Mouse (Mus musculus): ENCODE data around the gene Fam184a.
A peak's percentile ranks its signal among the peaks of the same experiment; 100 is the strongest.

Gene Fam184a

DNA sequence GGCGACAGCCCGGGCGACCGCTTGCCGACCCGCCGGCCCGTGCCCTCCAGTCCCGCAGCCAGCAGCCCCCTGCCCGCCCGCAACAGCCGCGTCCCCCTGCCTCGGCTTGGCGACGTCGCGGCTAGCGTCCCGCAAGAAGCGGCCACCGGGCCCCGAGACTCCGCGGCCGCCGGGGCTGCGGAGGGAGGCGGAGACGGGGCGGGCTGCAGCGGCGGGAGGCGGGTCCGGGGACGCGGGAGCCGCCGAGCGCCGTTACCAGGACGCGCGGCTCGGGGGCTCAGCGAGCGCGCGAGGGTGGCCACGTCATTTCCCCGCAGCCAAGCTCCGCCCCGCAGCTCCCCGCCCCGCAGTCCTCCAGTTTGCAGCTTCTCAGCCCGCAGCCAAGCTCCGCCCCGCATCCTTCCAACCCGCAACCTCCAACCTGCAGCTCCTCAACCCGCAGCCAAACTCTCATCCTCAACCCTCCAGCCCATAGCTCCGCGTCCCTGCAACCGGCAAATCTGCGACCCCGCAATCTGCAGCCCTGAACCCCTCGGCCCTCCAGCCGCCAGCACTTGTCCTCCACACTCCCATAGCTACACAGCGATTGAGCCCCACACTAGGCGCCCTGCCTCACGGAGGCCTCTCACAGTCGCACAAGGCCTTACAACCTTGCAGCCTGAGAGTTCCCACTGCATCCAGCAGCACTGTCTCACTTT, at the start of gene Fam184a:
Gene Fam184a, minus strand, starts transcription at position 169 of the 698 bp plus-strand sequence.
- DNase-seq, result peak; percentile 65 to 79

GRCm38 (mm10) chr10:53796258-53796581, 45.3 kb upstream of the Fam184a start:
- DNase-seq, result no peak

DNA sequence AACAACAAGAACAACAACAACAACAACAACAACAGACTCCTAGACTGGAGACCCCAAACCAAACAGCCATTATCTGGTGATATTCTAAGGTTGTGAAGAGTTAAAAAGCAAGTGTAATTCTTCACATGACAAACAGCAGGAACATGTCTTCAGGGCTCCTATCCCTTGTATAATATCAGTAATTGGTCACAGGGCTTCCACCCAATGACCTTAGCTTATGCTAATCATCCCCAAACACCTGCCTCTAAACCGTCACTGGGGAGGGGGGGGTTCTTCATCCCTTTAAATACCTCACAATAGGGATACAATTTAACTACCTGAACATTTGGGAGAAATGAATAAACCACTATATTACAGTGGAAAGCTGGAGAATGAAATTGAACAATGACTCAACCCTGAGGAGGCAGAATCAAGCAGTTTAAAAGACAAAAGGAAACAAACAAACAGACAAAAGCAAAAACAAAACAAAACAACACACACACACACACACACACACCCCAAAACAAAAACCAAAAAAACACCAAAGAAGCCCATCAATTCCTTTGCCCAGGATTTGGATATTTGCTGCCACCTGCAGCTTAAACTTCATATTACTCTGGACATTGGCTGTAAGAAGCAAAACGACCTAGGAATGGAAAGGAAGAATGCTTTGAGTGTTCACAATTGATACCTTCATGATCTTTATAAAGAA, 44.8 kb upstream of the Fam184a start:
- peak in 1 of 2 experiments; percentile 16 for DNase-seq

DNA sequence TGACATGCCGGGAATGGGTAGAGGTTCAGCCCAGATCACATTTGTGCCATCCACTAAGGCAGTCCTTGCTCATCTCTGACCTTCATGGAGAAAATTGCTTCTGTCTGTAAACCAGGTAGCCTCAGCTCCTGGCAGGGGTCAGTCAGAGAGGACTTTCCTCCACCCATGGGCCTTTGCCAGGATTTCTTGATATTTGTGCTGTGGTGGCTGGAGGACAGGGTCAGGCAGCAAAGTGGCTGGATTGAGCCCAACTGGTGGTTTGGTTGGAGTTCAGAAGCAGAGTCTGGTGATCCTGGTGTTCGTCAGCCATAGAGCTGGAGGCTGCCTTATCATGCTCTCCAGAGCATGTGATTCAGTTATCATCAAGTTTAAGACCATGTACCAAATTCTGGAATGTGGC, 40.4 kb upstream of the Fam184a start:
- DNase-seq, result no peak

- no peak for DNase-seq
Observed at GRCm38 (mm10) chr10:53776591-53776990, 25.7 kb upstream of the Fam184a start.

GRCm38 (mm10) chr10:53772708-53773107, 21.8 kb upstream of the Fam184a start:
- DNase-seq, result no peak

DNA sequence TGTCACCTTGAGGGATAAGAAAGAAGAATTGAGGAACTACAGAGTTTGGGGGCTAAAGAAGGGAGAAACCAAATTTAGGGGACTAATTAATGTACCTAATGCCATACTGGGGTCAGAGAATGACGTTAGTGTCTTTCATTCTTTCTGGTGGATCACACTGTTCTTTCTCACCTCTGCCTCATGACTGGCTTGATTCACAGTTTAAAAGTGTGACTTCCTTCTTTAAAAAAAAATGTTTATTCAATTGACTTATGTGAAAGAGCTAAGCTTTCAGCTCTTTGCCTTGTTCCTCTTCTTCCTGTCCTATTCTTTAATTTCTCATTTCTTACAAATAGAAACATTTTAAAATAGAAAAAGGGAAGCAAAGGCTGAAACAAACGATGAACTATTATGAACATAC, 20.6 kb upstream of the Fam184a start:
- DNase-seq, result no peak

GRCm38 (mm10) chr10:53768745-53769144, 17.8 kb upstream of the Fam184a start:
- DNase-seq, result no peak

DNA sequence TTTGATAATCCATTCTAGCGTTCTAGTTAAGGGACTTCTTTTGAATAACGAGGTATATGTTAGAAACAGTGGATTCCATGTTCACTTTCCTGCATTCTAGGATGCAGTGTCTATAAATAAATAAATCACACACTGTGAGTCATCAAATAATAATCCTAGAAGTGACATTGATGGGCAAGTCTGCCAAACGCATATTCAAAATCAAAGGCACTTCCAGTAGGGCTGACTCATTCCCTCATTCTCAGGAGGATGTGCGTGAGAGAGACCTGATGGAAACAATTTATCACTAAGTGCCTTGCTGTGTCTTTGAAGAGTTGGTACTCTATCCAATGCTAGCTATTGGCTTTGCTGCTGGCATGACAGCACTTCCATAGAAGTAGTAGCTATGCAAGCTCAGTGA, 14.5 kb upstream of the Fam184a start:
- no peak for DNase-seq

GRCm38 (mm10) chr10:53752723-53753122, 1.8 kb upstream of the Fam184a start:
- DNase-seq, result no peak

- no peak for DNase-seq
Observed at GRCm38 (mm10) chr10:53750275-53750954, 508 bp downstream of the Fam184a start.

DNA sequence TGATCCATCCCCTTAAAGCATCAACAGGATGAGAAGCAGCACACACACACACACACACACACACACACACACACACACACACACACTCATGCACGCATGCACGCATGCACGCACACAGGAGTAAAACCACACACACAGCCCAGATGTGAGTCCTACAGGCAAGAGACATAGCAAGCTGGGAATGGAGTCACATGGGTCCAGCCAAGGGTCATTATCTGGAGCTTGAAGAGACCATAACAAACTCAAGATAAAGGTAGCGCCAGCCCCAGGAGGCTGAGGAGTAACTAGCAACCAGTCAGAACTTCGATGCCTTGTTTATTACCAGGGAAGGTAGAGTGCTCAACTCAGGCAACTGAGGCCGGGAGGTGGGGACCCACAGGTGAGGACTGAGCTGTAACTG, 4.9 kb downstream of the Fam184a start:
- DNase-seq, result no peak

- DNase-seq, result no peak
Observed at GRCm38 (mm10) chr10:53742961-53743360, 8.0 kb downstream of the Fam184a start.

DNA sequence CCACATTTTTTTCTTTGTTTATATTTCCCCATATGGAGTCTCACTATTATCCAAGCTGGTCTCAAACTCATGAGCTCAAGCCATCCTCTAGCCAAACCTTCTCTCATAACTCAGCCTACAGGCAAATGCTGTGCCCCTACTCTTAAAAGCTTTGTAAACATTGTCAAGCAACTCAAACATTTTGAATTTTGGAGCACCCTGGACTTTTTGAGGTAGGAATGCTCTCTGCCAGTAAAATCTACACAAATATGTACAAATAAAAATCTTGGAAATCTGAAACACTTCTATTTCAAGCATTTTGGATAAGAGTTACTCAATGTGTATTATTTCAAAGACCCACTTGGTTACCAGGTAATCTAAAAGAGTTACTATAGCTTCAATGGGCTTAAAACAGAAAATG, 10.9 kb downstream of the Fam184a start:
- no peak for DNase-seq

- no peak for DNase-seq
Observed at GRCm38 (mm10) chr10:53738842-53739241, 12.1 kb downstream of the Fam184a start.

DNA sequence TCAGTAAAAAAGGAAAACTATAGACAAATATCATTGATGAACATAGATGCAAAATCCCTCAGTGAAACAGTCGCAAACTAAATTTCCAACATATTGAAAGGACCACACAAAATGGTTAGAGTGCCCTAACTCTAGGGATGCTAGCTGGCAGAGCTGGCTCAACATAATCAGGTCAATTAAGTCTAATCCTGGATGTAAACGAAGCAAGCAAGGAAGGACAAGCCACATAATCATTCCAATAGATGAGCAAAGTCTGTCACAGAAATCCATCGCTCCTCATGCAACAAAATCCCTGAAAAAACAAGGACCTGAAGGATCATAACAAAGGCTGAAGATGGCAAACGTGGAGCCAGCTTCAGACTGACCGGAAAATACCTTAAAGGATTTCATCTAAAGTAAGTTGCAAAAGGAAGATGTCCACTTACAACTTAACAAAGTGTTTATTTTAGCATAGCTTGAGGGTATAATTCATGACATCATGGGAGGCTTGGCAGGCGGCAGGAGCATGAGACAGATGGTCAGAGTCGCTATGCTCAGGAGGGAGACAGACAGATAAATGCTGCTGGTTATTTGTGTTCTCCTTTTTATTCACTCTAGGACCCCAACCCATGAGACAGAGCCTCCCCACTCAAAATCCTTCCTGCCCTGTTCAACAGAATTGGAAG, 15.6 kb downstream of the Fam184a start:
- DNase-seq, result no peak

- no peak for DNase-seq
Observed at GRCm38 (mm10) chr10:53732324-53732723, 18.6 kb downstream of the Fam184a start.

- DNase-seq, result no peak
Observed at GRCm38 (mm10) chr10:53728883-53729282, 22.0 kb downstream of the Fam184a start.

DNA sequence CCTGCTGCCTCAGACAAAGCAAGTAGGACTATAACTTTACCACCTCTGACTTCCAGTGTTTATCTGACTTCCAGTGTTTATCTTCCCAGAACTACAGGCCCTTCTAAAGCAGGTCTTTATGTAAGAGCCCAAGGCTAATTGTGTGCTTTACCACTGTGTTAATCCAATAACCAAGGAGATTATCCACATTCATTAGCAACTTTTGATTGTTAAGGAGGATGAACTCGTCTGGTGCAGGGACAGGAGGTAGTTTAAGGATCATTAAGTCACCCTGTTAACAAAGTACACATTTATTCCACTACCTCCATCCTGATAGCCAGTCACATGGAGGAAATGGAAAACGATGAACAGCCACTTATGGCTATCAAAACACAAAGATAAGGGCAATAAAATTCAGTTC, 25.6 kb downstream of the Fam184a start:
- no peak for DNase-seq

- no peak for DNase-seq
Observed at GRCm38 (mm10) chr10:53704516-53704915, 46.4 kb downstream of the Fam184a start.

DNA sequence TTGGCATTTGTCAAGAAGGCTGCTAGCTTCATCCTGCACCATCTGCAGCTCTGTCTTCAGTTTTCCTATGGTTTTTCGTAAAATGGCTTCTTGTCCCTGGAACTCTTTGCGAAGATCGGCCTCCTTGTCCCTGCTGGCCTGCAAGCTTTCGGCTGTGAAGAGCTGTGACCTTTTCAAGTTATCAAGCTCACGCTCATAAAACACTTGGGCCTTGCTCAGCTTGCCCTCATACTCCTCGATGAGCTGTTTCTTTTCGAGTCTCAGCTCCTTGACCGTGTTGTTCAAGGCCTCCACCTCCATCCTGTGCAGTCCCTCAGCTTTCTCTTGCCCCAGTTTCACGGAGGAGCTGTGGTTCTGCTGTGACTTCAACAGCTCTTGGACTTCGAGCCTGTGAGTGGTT, 52.4 kb downstream of the Fam184a start:
- no peak for DNase-seq

DNA sequence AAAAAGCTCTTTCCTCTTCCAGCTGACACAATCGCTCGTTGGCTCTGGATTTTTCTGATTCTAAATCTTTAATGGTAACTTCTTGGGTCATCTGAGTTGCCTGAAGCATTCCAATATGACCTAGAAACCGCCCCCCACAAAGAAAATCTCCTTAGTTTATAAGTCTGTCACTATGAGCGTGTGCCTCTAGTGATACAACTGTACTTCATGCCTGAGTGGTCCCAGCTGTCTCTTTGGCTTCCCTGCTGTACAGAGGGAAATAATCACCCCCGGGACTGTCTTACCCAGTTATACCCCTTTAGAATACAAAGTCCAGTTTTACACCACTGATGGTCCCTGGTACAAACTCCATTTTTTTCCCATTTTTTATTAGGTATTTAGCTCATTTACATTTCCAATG, 56.2 kb downstream of the Fam184a start:
- no peak for DNase-seq

DNA sequence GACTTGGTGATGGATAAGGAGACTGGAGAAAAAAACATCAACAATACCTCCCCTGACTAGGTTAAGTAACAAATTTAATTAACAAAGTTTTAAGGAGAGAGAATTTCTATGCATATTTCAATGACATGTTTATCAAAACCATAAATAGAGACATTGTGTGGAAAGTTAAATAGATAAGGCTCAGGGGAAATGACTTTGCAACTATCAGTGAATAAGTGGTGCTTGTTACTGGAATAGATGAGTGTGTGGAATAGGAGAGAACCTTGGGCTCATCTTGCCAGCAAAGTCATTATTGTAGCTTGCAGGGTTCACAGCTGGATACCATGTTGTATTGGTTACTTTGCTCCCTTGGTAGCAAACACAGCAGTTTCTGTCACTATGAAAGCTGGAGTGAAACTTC, 59.7 kb downstream of the Fam184a start:
- DNase-seq, result no peak
